Mouse (Mus musculus) ES-Bruce4 (cell line): ENCODE results near the gene Gm48552. TPM values are rescaled to one million over a fixed set of nuclear protein-coding genes. Genes with fewer than 3 reads are reported as not detected.

Source experiments
- H3K27ac ChIP-seq: 2 replicates; pipeline ENCODE4 v1.5.1; 2012; ENCODE audit warnings: low read length, inconsistent platforms; ENCODE audit not compliant: insufficient read depth
- H3K27me3 ChIP-seq: 2 replicates; pipeline ENCODE4 v1.6.1; 2012; ENCODE audit warnings: mild to moderate bottlenecking, low read length, inconsistent platforms; ENCODE audit not compliant: control insufficient read depth, poor library complexity, insufficient read depth, severe bottlenecking
- H3K36me3 ChIP-seq: 2 replicates; pipeline ENCODE4 v1.6.1; 2012; ENCODE audit warnings: inconsistent platforms, mild to moderate bottlenecking, low read length, moderate library complexity; ENCODE audit not compliant: control insufficient read depth, poor library complexity, insufficient read depth, severe bottlenecking
- H3K4me1 ChIP-seq: one replicate; pipeline ENCODE4 v1.8.1; 2011; ENCODE audit warnings: low read length; ENCODE audit not compliant: control insufficient read depth, insufficient read depth
- H3K4me3 ChIP-seq: 2 replicates; pipeline ENCODE4 v1.5.1; 2011; ENCODE audit warnings: low read depth, mild to moderate bottlenecking, low read length
- H3K9ac ChIP-seq: 2 replicates; pipeline ENCODE4 v1.6.1; 2012; ENCODE audit warnings: low read depth, mild to moderate bottlenecking, inconsistent platforms; ENCODE audit not compliant: poor library complexity, severe bottlenecking
- H3K9me3 ChIP-seq: replicated peaks from 2 replicates; pipeline ENCODE4 v1.6.1; 2012; ENCODE audit warnings: mild to moderate bottlenecking, low read length, inconsistent platforms; ENCODE audit not compliant: control insufficient read depth, poor library complexity, insufficient read depth, severe bottlenecking
- CTCF ChIP-seq: IDR thresholded peaks from one replicate; pipeline ENCODE4 v1.8.1; 2011; ENCODE audit warnings: low read depth, low read length
- EP300 ChIP-seq: IDR thresholded peaks from 2 replicates; pipeline ENCODE4 v1.6.1; 2011; ENCODE audit warnings: low read depth, low read length; ENCODE audit not compliant: insufficient read depth
- POLR2A ChIP-seq: IDR thresholded peaks from one replicate; pipeline ENCODE4 v1.8.1; 2011; ENCODE audit warnings: low read length; ENCODE audit not compliant: insufficient read depth
- polyA plus RNA-seq: library from polyadenylated mRNA; stranded (reverse); fragments of >200 nt; gene quantifications from 2 replicates; pipeline ENCODE4 v1.2.4, GENCODE M21; 2011; ENCODE audit warnings: low read depth; ENCODE audit not compliant: missing spikeins, insufficient read depth, insufficient read length

The Gm48552 gene
- polyA plus RNA-seq, result 1.1 TPM in 1 of 2 replicates, not detected in the other

DNA sequence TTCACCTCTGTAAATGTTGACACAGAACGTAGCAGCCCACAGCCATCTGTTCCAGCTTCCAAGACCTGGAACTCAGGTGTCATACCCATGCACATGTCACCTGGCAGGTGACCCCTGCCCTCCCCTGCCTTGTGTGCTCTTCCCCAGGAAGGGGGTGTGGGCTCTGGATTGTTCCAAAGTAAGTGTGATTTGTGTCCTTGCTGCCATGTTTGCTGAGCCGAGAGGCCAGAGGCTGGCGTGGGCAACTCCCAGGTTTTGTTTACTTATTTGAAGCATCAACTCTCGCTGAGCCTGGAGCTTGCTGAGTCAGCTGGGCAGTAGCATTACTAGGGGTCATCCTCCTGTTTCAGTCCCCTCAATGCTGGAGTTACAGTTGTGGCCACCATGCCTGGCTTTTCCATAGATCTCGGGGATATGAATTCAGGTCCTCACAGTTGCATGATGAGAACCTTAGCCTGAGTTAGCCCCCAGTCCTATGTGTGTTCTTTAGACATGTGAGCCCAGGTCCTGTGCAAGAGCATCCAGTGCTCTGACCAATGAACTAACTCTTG is at the start of gene Gm48552:
Gene Gm48552 (plus strand): TSS at position 501 of the 551 bp plus-strand sequence.
- Histone ChIP-seq H3K9ac (no peak within 1 kb of the TSS), H3K4me1 (peaks cover 3% of the 10 kb centered on the region), H3K9me3 (no peaks in the 10 kb centered on the region), H3K4me3 (no peak within 1 kb of the TSS), H3K36me3 (peaks cover 12% of the 10 kb centered on the region), H3K27me3 (no peaks in the 10 kb centered on the region), H3K27ac (no peak within 1 kb of the TSS)
- TF ChIP-seq EP300 (no peak), CTCF (no peak), POLR2A (no peak)

DNA sequence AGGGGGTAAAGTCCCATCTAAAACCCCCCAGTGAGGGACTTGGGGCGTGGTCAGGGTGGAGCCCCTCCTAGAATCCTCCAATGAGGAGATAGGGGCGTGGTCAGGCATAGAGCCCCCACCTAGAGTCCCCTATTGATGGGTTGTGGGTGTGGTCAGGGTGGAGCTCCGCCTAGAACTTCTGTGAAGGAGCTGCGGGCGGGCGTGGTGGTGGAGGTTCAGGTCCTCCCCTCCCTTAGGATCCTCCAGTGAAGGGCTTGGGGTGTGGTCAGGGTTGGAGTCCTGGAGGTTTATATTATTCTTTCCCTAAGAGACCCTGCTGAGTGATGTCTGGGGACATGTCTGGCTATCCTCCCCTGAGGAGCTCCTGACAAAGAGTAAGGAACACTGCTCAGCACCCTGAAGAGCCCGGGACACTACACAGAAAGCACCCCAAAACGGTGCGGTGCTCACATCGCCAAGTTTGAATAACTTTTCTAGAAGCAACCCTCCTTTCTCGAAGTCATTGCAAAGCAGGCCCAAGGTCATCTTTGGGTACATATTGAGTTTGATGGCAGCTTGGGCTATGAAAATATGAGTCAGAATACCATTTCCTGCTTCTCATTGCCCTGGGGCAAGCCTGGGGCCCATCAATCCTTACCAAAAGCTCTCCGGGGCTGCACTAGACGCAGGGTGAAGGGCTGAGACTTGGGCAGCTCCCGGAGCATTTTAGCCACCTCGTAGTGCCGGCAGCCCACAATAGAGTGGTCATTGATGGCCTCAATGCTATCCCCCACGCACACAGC is 48.1 kb upstream of the Gm48552 start:
- no peak for TF ChIP-seq CTCF
- TF ChIP-seq EP300, result peak; percentile 7; the same call in 1 of the 2 replicates
- no peak for TF ChIP-seq POLR2A
- H3K27me3 ChIP-seq, result peaks cover 7% of the 10 kb centered on the region
- no peaks in the 10 kb centered on the region for H3K9me3 ChIP-seq
- H3K36me3 ChIP-seq, result no peaks in the 10 kb centered on the region
- H3K4me3 ChIP-seq, result no peak overlapping the region
- H3K27ac ChIP-seq, result peak overlapping the region; percentile 86
- peaks cover 9% of the 10 kb centered on the region for H3K4me1 ChIP-seq
- peak overlapping the region; percentile 43 for H3K9ac ChIP-seq

GRCm38 (mm10) chr10:81341333-81341949 is 47.4 kb upstream of the Gm48552 start:
- Histone ChIP-seq H3K9ac (peak overlapping the region; percentile 43), H3K9me3 (no peaks in the 10 kb centered on the region), H3K27me3 (peaks cover 7% of the 10 kb centered on the region), H3K36me3 (no peaks in the 10 kb centered on the region), H3K27ac (peak overlapping the region; percentile 86), H3K4me3 (no peak overlapping the region), H3K4me1 (peaks cover 9% of the 10 kb centered on the region)
- TF ChIP-seq POLR2A (no peak), CTCF (peak; percentile 82)

DNA sequence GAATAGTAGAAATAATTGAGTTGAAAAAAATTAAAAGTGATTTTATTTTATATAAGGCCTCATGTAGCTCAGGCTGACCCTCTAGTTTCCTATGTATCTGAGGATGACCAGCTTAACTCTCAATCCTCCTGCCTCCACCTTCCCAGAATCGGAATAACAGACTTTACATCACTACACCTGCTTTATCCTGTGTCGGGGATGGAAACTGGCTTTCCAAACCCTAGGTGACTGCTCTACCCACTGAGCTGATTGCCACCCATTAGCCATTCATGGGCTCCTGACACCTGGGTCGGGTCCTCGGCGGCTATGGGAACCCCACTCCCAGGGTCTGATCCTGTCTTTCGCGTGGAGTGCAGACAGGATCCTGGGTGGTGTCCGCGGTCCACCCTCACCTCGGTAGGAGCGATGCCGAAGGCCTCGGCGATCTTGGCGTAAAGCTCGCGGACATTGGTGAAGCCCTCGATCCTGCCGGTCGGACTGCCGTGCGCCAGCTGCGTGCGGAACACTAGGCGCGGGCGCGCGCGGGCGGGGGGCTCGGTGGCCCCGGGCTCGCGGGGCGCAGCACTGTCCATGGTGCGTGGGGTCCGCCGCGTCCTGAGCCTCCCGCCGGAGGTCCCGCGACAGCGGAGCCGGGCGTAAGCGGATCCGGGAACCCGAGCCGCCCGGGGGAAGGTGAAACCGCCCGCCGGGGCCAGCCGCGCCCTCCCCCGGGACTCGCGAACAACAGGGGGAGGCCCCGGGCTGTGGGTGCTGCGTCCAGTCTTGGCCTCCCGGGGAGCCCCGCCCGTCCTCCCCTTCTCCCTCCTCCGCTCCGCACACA is 45.9 kb upstream of the Gm48552 start, which contains the start of gene Gipc3:
Gene Gipc3 (minus strand): TSS at position 581 of the 820 bp plus-strand sequence.
- Histone ChIP-seq H3K9ac (peak within 1 kb of the TSS; percentile 60), H3K9me3 (no peaks in the 10 kb centered on the region), H3K4me1 (peaks cover 9% of the 10 kb centered on the region), H3K27ac (no peak within 1 kb of the TSS), H3K4me3 (peak within 1 kb of the TSS; percentile 52), H3K36me3 (no peaks in the 10 kb centered on the region), H3K27me3 (peaks cover 7% of the 10 kb centered on the region)
- no peak for TF ChIP-seq POLR2A
- TF ChIP-seq CTCF, result no peak
- no peak for TF ChIP-seq EP300

- Histone ChIP-seq H3K36me3 (0 out of 2 replicates have a peak, but pooled peaks cover 3% of the 10 kb centered on the region), H3K27ac (no peak overlapping the region), H3K9ac (no peak overlapping the region), H3K27me3 (peaks cover 7% of the 10 kb centered on the region), H3K4me1 (peaks cover 11% of the 10 kb centered on the region), H3K4me3 (no peak overlapping the region), H3K9me3 (no peaks in the 10 kb centered on the region)
- TF ChIP-seq EP300, result no peak
- TF ChIP-seq CTCF, result no peak
- no peak for TF ChIP-seq POLR2A
Observed at GRCm38 (mm10) chr10:81344421-81345161, 44.2 kb upstream of the Gm48552 start.
